Mouse (Mus musculus) liver, embryonic 11.5 days (tissue): Measurements from ENCODE around the gene Map10. TPM values are rescaled to one million over a fixed set of nuclear protein-coding genes. Genes with fewer than 3 reads are reported as not detected.

Experiments
- ATAC-seq: fragments of 200-750 bp; cut with Nextera tagmentation; replicated peaks from 2 replicates; pipeline ENCODE4 v1.8.0; 2017; ENCODE audit warnings: moderate number of reproducible peaks, mild to moderate bottlenecking, moderate TSS enrichment, moderate library complexity; ENCODE audit not compliant: low FRiP score
- DNase-seq: peaks from one replicate; pipeline ENCODE4 v3.0.0-alpha.2; 2017; ENCODE audit warnings: low spot score
- H3K27ac ChIP-seq: fragments of 300-500 bp; sonication (generic); 2 replicates; pipeline ENCODE4 v1.5.1; 2014; ENCODE audit warnings: mild to moderate bottlenecking, low read depth, low read length, control low read depth
- H3K27me3 ChIP-seq: fragments of 300-500 bp; sonication (generic); replicated peaks from 2 replicates; pipeline ENCODE4 v1.6.1; 2014; ENCODE audit warnings: low read length, mixed read lengths; ENCODE audit not compliant: control insufficient read depth, insufficient read depth
- H3K36me3 ChIP-seq: fragments of 300-500 bp; sonication (generic); 2 replicates; pipeline ENCODE4 v1.6.1; 2014; ENCODE audit warnings: mild to moderate bottlenecking, low read length, moderate library complexity, mixed read lengths; ENCODE audit not compliant: control insufficient read depth, insufficient read depth
- H3K4me1 ChIP-seq: fragments of 300-500 bp; sonication (generic); replicated peaks from 2 replicates; pipeline ENCODE4 v1.6.1; 2014; ENCODE audit warnings: low read length, mixed read lengths; ENCODE audit not compliant: control insufficient read depth, insufficient read depth
- H3K4me2 ChIP-seq: fragments of 300-500 bp; sonication (generic); 2 replicates; pipeline ENCODE4 v1.6.1; 2014; ENCODE audit warnings: mild to moderate bottlenecking, control low read depth, moderate library complexity
- H3K4me3 ChIP-seq: fragments of 300-500 bp; sonication (generic); 2 replicates; pipeline ENCODE4 v1.5.1; 2014; ENCODE audit warnings: low read depth, low read length, control low read depth
- H3K9ac ChIP-seq: fragments of 300-500 bp; sonication (generic); 2 replicates; pipeline ENCODE4 v1.6.1; 2014; ENCODE audit warnings: low read depth, low read length, control low read depth
- H3K9me3 ChIP-seq: fragments of 300-500 bp; sonication (generic); 2 replicates; pipeline ENCODE4 v1.6.1; 2016; ENCODE audit warnings: low read length, inconsistent platforms, mixed read lengths; ENCODE audit not compliant: control insufficient read depth
- WGBS: fragments of 180-500 bp; shearing (Covaris S2); extraction: QIAGEN DNeasy Blood & Tissue Kit; methylation state at CpG from one replicate; pipeline ENCODE4 v1.1.7; 2014; 5-methylcytosine and 5-hydroxymethylcytosine counted together
- polyA plus RNA-seq: library from polyadenylated mRNA; unstranded; fragments of >200 nt; fragmentation: Nextera tagmentation; extraction: Ambion mirVana; gene quantifications from 2 replicates; pipeline ENCODE4 v1.2.1, GENCODE M21; 2014

Gene Map10
- polyA plus RNA-seq, 1 experiment from 2014 or later: 2.6 TPM

GRCm38 (mm10) chr8:125645757-125646478 is 23.7 kb upstream of the Map10 start:
- Histone ChIP-seq H3K4me1 (no peaks in the 10 kb centered on the region), H3K36me3 (no peaks in the 10 kb centered on the region), H3K27me3 (no peaks in the 10 kb centered on the region), H3K9ac (no peak overlapping the region), H3K4me2 (no peak overlapping the region), H3K27ac (no peak overlapping the region), H3K4me3 (no peak overlapping the region), H3K9me3 (no peaks in the 10 kb centered on the region)
- DNase-seq (no peak), ATAC-seq (no peak)
- WGBS: 67% methylated on average over 10 of the region's 10 CpGs

DNA sequence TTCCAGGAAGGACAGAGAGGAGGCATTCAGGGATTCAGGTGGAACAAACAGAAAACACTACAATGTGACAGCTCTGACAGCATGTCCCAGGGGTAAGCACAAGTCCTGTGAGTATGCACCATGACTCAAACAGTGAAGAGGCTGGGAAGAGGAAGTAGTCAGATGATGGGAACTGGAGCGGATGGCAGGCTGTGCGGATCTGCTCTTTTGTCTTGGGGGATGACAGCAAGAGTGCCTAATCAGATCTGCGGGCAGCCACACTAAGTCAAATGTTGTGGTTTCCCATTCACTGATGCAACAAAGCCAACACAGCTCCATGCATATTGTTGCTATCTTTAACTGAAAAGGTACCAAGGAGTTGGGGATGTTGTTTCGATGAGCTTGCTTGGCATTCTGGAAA is 20.2 kb upstream of the Map10 start:
- Histone ChIP-seq H3K9me3 (no peaks in the 10 kb centered on the region), H3K36me3 (no peaks in the 10 kb centered on the region), H3K4me1 (no peaks in the 10 kb centered on the region), H3K27me3 (no peaks in the 10 kb centered on the region), H3K27ac (no peak overlapping the region), H3K4me2 (no peak overlapping the region), H3K9ac (no peak overlapping the region), H3K4me3 (no peak overlapping the region)
- no peak for DNase-seq
- WGBS: 50% methylated on average over 4 of the region's 4 CpGs
- ATAC-seq: no peak

- Histone ChIP-seq H3K36me3 (no peaks in the 10 kb centered on the region), H3K4me3 (no peak overlapping the region), H3K9me3 (no peaks in the 10 kb centered on the region), H3K4me1 (no peaks in the 10 kb centered on the region), H3K27me3 (no peaks in the 10 kb centered on the region), H3K9ac (no peak overlapping the region), H3K27ac (no peak overlapping the region), H3K4me2 (no peak overlapping the region)
- DNase-seq: no peak
- 86% methylated on average over 2 of the region's 2 CpGs for WGBS
- no peak for ATAC-seq
These were observed 14.8 kb upstream of the Map10 start for GRCm38 (mm10) chr8:125654821-125655220.

DNA sequence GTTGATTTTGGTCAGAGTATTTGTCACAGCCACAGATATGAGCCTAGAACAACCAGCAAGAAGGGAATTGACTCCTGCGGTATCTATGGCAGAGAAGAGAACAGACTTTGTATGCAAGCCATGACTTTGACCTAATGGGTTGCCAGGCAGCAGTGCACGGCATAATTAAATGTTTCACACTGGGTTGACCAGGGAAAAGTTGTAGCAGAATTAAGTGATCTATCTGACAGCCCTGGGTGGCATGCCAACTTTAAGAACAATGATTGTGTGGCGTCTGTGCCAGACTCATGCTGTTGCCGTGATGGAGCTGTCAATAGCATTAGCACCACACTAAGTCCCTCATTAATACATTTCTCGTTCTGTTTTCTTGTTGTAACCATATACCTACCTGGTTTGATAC is 11.1 kb upstream of the Map10 start:
- WGBS: 81% methylated on average over 5 of the region's 5 CpGs
- no peaks in the 10 kb centered on the region for H3K9me3 ChIP-seq
- H3K36me3 ChIP-seq: no peaks in the 10 kb centered on the region
- H3K27ac ChIP-seq: no peak overlapping the region
- no peak overlapping the region for H3K4me3 ChIP-seq
- no peak overlapping the region for H3K4me2 ChIP-seq
- no peak overlapping the region for H3K9ac ChIP-seq
- no peaks in the 10 kb centered on the region for H3K27me3 ChIP-seq
- no peaks in the 10 kb centered on the region for H3K4me1 ChIP-seq
- ATAC-seq (no peak), DNase-seq (no peak)

DNA sequence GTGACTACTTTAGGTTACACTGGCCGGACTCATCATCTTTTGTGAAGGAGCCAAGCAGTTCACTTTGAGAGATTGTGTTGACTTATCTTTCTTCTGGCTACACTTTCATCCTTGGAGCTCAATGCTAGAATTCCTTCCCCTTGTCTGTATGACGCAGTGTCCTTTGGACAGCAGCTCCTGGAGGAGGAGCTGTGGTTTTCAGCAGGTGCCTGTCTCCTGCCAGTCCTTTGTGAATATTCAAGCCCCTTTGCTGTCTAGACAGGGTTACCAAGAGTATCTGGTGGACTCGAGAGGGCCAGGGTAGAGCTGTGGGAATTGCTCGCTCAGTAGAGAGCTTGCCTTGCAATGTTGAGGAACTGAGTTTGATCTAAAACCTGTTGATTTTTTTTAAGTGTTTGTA is 10.7 kb upstream of the Map10 start:
- Histone ChIP-seq H3K9me3 (no peaks in the 10 kb centered on the region), H3K9ac (no peak overlapping the region), H3K4me1 (no peaks in the 10 kb centered on the region), H3K27ac (no peak overlapping the region), H3K27me3 (no peaks in the 10 kb centered on the region), H3K36me3 (no peaks in the 10 kb centered on the region), H3K4me2 (no peak overlapping the region), H3K4me3 (no peak overlapping the region)
- no peak for ATAC-seq
- DNase-seq: no peak
- 74% methylated on average over 4 of the region's 4 CpGs for WGBS

DNA sequence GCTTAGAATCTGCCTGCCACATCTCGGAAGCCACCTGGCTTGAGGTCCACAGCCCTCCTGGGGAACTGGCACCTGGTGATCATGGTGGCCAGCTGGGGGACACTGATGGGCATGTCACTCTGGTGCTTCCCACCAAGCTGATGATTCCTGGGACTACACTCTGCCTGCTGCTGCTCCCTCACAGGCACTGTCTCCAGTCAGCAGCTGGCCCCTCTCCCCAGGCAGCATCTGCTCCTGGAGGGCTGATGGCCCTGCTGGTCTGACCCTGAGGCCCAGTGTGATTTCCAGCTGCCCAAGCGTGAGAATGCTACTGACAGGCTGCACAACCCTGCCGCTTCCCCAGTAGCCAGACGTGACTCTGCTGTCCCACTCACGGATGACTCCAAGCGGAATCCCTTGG is 9.2 kb upstream of the Map10 start:
- Histone ChIP-seq H3K9me3 (no peaks in the 10 kb centered on the region), H3K4me2 (no peak overlapping the region), H3K4me1 (no peaks in the 10 kb centered on the region), H3K4me3 (no peak overlapping the region), H3K27me3 (no peaks in the 10 kb centered on the region), H3K9ac (no peak overlapping the region), H3K27ac (no peak overlapping the region), H3K36me3 (no peaks in the 10 kb centered on the region)
- ATAC-seq: no peak
- WGBS: 85% methylated on average over 6 of the region's 6 CpGs
- DNase-seq: no peak

- H3K9me3 ChIP-seq: no peaks in the 10 kb centered on the region
- H3K4me1 ChIP-seq: no peaks in the 10 kb centered on the region
- DNase-seq (no peak), ATAC-seq (no peak)
- H3K4me2 ChIP-seq: no peak overlapping the region
- H3K27ac ChIP-seq: no peak overlapping the region
- no peak overlapping the region for H3K9ac ChIP-seq
- no peak overlapping the region for H3K4me3 ChIP-seq
- no peaks in the 10 kb centered on the region for H3K27me3 ChIP-seq
- H3K36me3 ChIP-seq: no peaks in the 10 kb centered on the region
- 89% methylated on average over 12 of the region's 13 CpGs for whole genome bisulfite sequencing
These were observed 7.5 kb upstream of the Map10 start for GRCm38 (mm10) chr8:125661958-125662668.

DNA sequence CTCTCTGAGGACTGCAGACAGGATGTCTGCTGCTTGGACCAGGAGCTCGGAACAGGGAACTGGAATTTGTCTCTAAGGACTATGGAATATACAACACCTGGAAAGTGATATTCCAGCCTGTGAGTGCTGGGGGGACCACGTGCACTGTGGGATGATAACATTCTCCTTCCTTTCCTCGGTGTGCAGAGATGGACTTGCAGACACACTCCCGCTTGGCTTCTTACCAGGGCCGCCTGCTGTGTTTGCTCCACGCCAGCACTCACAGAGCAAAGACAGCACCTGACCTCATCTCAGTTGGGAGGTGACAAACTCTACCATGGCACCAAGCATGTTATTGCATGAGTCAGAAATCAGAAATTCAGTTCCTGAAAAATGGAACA is 7.0 kb upstream of the Map10 start:
- Histone ChIP-seq H3K9me3 (no peaks in the 10 kb centered on the region), H3K27me3 (no peaks in the 10 kb centered on the region), H3K4me1 (no peaks in the 10 kb centered on the region), H3K4me2 (no peak overlapping the region), H3K36me3 (no peaks in the 10 kb centered on the region), H3K4me3 (no peak overlapping the region), H3K27ac (no peak overlapping the region), H3K9ac (no peak overlapping the region)
- DNase-seq (no peak), ATAC-seq (no peak)
- WGBS: 71% methylated on average over 6 of the region's 6 CpGs
